Mouse (Mus musculus) cerebellum, adult 8-10 months (tissue): Measurements from ENCODE around the gene Gmfb.

Experiments
- DNase-seq: peaks from one replicate; pipeline ENCODE4 v3.0.0; 2022

Gene Gmfb

DNA sequence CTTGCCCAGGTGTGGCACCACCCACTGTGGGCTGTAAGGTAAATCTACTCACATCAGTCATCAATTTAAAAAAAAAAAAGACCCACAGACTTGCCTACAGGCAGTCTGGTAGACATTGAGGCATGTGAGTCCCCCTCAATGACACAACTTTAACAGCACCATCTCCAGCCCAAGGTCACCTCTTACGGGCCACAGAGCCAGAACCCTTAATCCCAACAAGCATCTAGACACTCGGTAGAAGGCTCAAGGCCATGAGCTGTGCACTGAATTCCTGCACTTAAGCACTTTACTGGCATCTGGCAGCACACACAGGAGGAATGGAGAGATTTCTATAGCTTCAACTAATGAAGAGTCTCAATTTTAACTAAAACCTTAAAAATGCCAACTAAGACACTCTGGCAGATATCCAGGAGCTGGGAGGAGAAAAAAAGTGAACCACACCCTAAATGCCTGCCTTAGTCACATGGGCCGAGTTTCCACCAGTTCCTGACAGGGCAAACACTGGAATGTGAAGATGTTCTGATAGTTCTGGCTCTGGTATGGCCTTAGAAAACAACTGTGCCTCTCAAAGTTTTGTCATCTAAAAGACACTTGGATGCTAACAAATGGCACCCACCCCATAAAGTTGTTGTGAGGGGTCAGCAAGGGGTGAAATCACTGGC is 21.2 kb downstream of the Gmfb start:
- DNase-seq = no peak

DNA sequence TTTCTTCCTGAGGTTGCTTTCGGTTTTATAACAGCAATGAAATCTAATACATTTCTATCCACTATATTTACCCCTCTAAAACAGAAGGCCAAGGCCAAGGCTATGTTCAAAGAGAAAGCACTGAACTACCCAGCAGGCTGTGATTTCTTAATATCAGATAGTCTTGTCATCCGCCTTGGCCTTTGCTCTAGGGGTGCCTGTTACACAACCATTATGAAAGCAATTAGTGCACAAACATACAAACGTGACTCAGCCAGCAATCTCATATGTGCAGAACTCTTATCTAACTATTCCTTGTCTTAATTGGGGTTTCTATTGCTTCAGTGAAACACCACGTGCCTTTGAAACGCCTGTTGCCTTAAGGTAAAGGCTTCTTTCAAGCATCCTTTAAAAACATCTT is 27.9 kb downstream of the Gmfb start:
- no peak for DNase-seq

GRCm38 (mm10) chr14:46790723-46791122 is 31.3 kb downstream of the Gmfb start:
- no peak for DNase-seq

DNA sequence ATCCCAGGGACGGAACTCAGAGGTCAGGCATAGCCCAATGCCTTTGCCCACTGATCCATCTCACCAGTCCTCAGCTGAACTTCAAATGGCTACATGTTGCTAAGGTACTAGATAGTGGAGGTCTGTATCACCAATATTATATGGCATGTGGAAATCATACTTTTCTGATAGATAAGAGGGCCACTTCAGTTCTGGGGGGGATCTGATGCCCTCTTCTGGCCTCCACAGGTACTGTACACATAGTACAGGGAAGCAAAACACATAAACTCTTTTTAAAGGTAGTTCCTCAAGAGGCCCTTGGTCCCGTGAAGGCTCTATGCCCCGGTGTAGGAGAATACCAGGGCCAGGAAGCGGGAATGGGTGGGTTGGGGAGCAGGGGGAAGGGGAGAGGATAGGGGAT is 31.7 kb downstream of the Gmfb start:
- no peak for DNase-seq

- no peak for DNase-seq
Observed at GRCm38 (mm10) chr14:46788505-46788901, 33.5 kb downstream of the Gmfb start.

DNA sequence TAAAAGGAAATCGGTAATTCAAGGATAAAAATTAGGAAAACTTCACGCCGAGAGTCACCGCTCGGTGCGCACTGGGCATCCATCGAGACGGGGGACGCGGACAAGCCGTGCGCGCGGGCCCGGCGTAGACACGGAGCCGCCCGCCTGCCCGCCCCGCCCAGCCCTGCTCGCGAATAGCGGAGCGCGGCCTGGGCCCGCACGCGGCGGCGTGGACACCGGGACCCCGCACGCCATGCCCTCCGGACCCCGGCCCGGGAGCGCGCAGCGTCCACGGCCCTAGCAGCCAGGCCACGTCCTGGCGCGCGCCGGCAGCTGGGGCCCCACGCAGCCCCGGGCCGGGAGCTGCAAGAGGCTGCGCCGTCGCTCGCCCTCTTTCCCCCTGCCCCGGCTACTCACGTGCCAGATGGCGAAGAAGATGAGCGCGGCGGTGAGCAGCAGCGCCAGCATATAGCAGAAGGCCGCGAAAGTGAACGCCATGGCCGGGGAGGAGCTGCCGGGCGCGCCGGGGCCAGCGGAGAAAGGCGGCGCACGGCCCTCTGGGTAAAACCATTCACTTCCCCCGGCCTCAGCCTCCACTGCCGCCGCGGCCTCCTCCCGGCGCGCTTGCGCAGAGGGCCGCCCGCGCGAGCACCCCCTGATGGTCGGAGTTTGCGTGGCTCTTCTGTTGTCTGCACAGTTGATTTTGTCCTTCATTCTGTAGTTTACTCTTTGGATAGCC is 34.1 kb downstream of the Gmfb start, which contains the start of gene Cnih1:
TSS of gene Cnih1 (minus strand) at position 625 of the 718 bp plus-strand sequence.
- DNase-seq = peak; percentile 91

DNA sequence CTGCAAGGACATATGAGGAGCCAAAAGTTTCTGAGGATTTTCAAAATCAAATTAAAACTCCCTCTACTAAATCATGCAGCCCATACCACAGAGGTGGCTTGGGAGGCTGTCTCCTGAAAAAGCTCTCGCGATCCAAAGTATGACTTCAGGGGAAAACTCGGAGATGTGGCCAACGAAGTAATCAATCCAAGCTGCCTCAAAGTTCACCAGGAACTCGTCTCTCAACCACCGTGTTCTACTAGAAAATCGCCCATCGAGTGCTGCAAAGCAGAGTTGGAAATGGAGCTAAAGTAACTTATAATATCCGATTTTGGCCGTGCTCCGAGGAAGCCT is 34.6 kb downstream of the Gmfb start:
- DNase-seq = no peak

GRCm38 (mm10) chr14:46785247-46785646 is 36.8 kb downstream of the Gmfb start:
- no peak for DNase-seq

DNA sequence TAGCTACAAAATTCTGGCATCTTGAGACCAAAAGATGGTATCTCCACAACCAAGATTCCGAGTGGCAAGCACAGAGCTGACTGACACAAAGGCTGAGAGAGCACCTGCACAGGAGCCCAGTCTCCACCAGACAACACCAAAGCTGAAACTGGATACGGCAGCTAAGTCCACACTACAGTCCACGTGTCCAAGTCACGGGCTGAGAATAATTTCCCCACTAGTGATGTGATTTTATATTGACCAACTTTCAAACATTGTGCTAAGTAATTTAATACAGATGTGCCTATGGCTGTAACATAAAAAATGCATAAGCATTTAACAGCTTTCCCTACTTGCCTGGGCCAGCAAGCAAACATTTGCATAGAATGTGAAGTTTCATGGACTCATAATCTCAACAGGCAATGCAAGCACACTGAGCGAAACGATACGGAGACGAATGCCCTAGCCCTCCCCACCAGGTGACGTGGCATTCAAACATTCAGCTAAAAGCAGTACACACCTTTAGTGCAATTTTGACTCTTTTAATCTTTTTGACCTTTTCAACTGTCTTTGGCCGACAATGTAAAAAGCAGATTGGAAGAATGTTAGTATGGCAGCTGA is 38.6 kb downstream of the Gmfb start:
- DNase-seq = no peak

DNA sequence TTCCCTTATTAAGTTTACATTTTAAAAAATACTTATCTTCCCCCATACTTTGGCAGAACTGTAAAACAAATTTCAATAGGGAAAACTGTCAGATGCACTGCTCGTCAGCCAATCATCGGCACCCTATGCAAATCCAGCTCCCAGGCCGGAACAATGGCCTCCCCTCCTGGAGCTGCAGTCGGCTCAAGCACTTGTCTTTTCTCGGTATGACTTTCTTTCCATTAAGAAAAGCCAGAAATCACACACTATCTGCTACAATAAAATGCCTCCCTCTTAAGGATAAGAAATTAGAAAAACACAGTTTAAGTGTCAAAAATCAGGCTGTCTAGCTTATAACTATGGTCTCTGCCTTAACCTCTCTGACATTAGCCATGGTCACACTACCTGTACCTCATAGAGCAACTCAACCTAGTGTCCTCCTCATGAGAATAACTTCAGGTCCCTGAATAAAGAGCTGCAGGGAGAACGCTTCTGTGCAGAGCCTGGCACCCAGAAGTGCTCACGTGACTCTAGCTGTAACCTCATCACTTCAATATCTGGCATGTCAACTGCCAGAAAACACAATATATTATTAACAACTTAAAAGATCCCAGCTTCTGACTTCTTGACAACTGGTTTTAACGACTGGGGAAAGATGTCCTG is 39.7 kb downstream of the Gmfb start:
- no peak for DNase-seq

DNA sequence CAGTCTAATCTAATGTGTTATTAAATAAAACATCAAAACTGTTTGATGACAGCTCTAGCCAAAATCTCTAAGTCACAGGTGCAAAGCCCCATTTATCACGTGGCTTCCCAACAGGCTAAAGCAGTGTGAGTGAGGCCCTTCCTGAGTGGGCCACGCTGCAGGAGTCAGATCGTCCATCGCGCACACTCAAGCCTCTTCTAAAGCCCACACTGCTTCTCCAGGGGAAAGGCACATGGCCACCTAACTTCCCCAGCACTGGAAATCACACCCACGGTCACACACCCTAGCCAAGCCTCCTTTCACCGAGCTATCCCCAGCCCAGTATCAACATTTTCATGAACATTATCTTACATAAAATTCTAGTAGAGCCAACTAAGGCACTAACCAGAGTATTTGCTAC is 41.0 kb downstream of the Gmfb start:
- DNase-seq = no peak

GRCm38 (mm10) chr14:46779217-46779616 is 42.8 kb downstream of the Gmfb start:
- no peak for DNase-seq

GRCm38 (mm10) chr14:46778756-46779155 is 43.3 kb downstream of the Gmfb start:
- no peak for DNase-seq

DNA sequence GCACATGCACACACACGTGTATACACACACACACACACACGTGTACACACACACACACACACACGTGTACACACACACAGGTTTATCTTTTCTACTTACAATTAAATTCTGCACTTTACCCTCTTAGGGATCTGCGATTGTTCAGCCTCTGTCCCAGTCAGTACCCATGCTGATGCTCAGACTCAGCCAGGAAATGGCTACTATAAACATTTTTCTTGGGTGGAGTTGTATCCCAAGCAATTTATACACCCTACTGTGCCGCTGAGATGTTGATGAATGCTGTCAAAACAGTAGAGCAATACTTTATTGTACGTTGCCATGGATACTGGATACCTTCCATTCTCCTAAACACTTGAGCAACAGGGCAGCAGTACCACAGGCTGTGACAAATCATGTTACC is 52.0 kb downstream of the Gmfb start:
- no peak for DNase-seq

DNA sequence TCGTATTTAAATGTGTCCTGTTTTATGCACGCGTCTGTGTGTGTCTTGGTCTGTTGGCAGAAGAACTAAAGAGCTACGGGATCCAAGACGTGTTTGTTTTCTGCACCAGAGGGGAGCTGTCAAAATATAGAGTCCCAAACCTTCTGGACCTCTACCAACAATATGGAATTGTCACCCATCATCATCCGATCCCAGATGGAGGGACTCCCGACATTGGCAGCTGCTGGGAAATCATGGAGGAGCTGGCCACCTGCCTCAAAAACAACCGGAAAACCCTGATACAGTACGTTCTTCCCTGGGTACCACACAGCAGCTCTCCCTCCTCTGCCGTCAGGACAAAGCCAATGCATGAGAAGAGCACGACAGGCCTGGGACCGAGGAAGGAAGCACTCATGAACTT is 54.9 kb downstream of the Gmfb start:
- DNase-seq = peak; percentile 23

GRCm38 (mm10) chr14:46761186-46761585 is 60.9 kb downstream of the Gmfb start:
- no peak for DNase-seq

DNA sequence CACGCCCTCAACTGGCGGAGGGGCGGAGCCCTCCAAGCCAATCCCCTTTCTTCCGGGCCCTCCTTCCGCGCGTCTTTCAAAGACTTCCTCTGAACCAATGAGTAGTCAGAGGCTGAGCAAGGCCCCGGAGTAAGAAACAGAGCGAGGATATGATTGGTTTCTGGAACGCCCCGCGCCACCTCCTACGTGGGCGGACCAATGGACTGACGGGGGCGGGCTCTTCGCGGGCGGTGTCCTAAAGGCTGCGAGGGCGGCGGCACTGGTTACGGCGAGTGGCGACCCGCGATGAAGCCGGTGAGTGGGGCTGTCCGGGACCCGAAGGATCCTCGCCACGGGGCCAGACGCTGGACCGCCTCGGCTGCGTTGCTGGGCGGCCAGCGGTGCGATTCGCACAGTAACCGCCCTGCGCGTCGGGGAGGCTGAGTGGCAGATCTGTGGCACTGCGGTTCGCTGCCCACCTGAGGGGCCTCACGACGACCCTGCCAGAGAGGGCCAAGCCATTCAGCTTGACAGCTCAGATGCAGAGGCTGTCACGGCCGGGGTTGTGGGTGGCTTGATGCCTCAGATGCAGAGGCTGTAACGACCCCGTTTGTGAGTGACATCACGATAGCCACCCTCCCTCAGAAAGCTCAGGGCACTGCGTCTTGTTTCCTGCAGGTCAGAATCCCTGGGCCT is 61.5 kb downstream of the Gmfb start, which contains the start of gene Cdkn3:
TSS of gene Cdkn3 (plus strand) at position 187 of the 675 bp plus-strand sequence.
- DNase-seq = peak; percentile 73

DNA sequence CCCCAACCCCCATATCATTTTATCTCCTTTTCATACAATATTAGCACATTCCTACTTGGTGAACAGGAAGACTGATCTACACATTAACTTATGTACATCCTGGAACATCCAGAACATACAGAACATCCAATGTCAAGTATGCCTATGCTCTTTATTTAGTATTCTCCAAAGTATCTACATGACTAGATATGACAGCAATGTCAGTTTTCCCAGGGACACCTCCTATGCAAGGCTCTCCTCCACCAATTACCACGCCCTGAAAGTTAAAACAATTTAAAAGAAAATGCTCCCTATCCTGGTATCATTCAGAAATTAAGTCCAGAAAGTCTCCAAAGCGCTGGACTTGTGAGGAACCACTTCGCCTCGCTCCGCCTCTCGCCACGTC is 62.1 kb downstream of the Gmfb start:
- no peak for DNase-seq
